Mouse (Mus musculus) neural tube, embryonic 11.5 days (tissue): ENCODE measurements around the gene 1700001P01Rik. TPM values are rescaled to one million over a fixed set of nuclear protein-coding genes. Genes with fewer than 3 reads are reported as not detected.
A peak's percentile ranks its signal among the peaks of the same experiment; 100 is the strongest.
"Not testable (repeated sequence)": the region's sequence is repeated elsewhere in the genome, so short reads cannot be mapped to it uniquely, and the experiment has no call there.

Experiments used
- ATAC-seq: fragments of 200-750 bp; cut with Nextera tagmentation; 2 replicates; pipeline ENCODE4 v1.8.0; 2017; ENCODE audit warnings: moderate number of reproducible peaks, mild to moderate bottlenecking, moderate TSS enrichment, moderate library complexity; ENCODE audit not compliant: insufficient read depth, low FRiP score, low TSS enrichment
- DNase-seq: peaks from one replicate; pipeline ENCODE4 v3.0.0-alpha.2; 2015; ENCODE audit warnings: low spot score
- H3K27ac ChIP-seq: fragments of 300-500 bp; sonication (generic); 2 replicates; pipeline ENCODE4 v1.5.1; 2014; ENCODE audit warnings: low read depth, mild to moderate bottlenecking, low read length
- H3K27me3 ChIP-seq: fragments of 300-500 bp; sonication (generic); 2 replicates; pipeline ENCODE4 v1.6.1; 2014; ENCODE audit warnings: mild to moderate bottlenecking, low read length, mixed read lengths; ENCODE audit not compliant: control insufficient read depth, insufficient read depth
- H3K36me3 ChIP-seq: fragments of 300-500 bp; sonication (generic); 2 replicates; pipeline ENCODE4 v1.6.1; 2014; ENCODE audit warnings: mild to moderate bottlenecking, low read length, moderate library complexity, mixed read lengths; ENCODE audit not compliant: control insufficient read depth, insufficient read depth
- H3K4me1 ChIP-seq: fragments of 300-500 bp; sonication (generic); 2 replicates; pipeline ENCODE4 v1.6.1; 2014; ENCODE audit warnings: low read length, mixed read lengths; ENCODE audit not compliant: control insufficient read depth, insufficient read depth
- H3K4me2 ChIP-seq: fragments of 300-500 bp; sonication (generic); 2 replicates; pipeline ENCODE4 v1.6.1; 2014; ENCODE audit warnings: low read depth, mild to moderate bottlenecking, moderate library complexity
- H3K4me3 ChIP-seq: fragments of 300-500 bp; sonication (generic); 2 replicates; pipeline ENCODE4 v1.5.1; 2014; ENCODE audit warnings: low read depth, low read length
- H3K9ac ChIP-seq: fragments of 300-500 bp; sonication (generic); 2 replicates; pipeline ENCODE4 v1.6.1; 2014; ENCODE audit warnings: mild to moderate bottlenecking, low read length
- H3K9me3 ChIP-seq: fragments of 300-500 bp; sonication (generic); 2 replicates; pipeline ENCODE4 v1.6.1; 2016; ENCODE audit warnings: low read length; ENCODE audit not compliant: control insufficient read depth
- WGBS: fragments of 180-500 bp; shearing (Covaris S2); extraction: QIAGEN DNeasy Blood & Tissue Kit; methylation state at CpG from one replicate; pipeline ENCODE4 v1.1.7; 2014; 5-methylcytosine and 5-hydroxymethylcytosine counted together
- polyA plus RNA-seq: library from polyadenylated mRNA; unstranded; fragments of >200 nt; fragmentation: Nextera tagmentation; extraction: Ambion mirVana; gene quantifications from 2 replicates; pipeline ENCODE4 v1.2.1, GENCODE M21; 2014

Gene 1700001P01Rik
- polyA plus RNA-seq, 1 experiment from 2014 or later = not detected

DNA sequence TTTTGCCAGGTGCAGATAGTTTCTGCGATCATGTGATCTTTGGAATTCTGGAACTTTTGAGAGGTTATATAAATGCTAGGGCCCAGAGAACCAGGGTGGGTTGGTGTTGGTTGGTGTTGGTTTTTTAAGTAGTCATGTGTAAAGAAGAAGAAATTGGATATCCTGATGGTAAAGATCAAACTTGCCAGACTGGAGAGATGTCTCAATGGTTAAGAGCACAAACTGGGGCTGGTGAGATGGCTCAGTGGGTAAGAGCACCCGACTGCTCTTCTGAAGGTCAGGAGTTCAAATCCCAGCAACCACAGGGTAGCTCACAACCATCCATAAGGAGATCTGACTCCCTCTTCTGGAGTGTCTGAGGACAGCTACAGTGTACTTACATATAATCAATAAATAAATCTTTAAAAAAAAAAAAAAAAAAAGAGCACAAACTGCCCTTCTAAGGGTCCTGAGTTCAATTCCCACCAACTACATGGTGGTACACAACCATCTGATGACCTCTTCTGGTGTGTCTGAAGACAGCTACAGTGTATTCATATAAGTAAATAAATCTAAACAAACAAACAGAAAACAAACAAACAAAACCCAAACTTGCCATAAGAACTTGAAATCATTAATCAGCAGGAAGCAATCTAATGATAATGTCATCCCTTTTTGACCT is 15.2 kb upstream of the 1700001P01Rik start:
- not testable (repeated sequence) for H3K36me3 ChIP-seq, H3K27me3 ChIP-seq, H3K27ac ChIP-seq, H3K9me3 ChIP-seq, ATAC-seq, H3K4me3 ChIP-seq, H3K4me1 ChIP-seq, H3K9ac ChIP-seq, H3K4me2 ChIP-seq, DNase-seq
- WGBS = 90% methylated on average over 2 of the region's 2 CpGs

DNA sequence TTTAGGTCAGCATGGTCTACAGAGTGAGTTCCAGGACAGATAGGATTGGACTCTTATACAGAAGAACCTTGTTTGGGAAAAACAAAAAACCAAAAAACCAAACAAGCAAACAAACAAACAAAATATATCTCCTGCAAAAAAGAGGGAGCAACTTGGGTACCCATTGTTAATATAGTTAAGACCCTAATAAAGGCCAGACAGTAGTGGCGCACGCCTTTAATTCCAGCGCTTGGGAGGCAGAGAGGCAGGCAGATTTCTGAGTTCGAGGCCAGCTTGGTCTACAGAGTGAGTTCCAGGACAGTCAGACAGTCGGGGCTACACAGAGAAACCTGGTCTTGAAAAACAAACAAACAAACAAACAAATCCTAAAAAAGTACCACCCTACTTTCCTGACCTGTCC is 14.0 kb upstream of the 1700001P01Rik start:
- Histone ChIP-seq H3K9me3 (no peaks in the 10 kb centered on the region), H3K27me3 (no peaks in the 10 kb centered on the region), H3K4me3 (no peak overlapping the region), H3K4me1 (no peaks in the 10 kb centered on the region), H3K36me3 (no peaks in the 10 kb centered on the region), H3K4me2 (no peak overlapping the region), H3K27ac (no peak overlapping the region), H3K9ac (no peak overlapping the region)
- 81% methylated on average over 5 of the region's 5 CpGs for WGBS
- DNase-seq (no peak), ATAC-seq (no peak)

DNA sequence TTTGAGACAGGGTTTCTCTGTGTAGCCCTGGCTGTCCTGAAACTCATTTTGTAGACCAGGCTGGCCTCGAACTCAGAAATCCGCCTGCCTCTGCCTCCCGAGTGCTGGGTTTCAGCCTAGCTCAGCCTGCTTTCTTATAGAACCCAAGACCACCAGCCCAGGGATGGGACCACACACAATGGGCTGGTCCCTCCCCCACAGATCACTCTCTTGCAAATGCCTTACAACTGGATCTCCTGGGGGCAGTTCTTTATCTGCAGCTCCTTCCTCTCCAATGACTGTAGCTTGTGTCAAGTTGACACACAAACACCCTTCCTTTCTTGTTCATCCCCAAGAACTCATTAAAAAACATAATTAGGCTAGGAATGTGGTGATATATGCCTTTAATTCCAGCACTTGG is 12.2 kb upstream of the 1700001P01Rik start:
- ATAC-seq (no peak), DNase-seq (no peak)
- Histone ChIP-seq H3K9ac (no peak overlapping the region), H3K27me3 (no peaks in the 10 kb centered on the region), H3K4me3 (no peak overlapping the region), H3K4me2 (no peak overlapping the region), H3K4me1 (no peaks in the 10 kb centered on the region), H3K36me3 (no peaks in the 10 kb centered on the region), H3K27ac (no peak overlapping the region), H3K9me3 (no peaks in the 10 kb centered on the region)
- 96% methylated on average over 3 of the region's 3 CpGs for WGBS

DNA sequence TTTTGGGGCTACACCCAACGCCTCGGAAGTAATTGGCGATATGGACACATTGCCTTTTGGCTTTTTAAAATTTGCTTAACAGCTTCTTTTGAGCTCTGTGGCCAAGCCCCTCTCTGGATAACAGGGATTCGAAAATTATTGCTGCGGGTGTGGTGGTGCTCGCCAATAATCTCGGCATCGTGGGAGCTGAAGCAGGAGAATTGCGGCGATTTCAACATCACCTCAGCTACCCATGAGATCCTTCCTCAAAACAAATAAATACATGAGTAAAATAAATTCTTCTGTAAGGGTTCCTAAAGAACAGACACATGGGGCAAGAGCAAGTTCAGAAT is 6.8 kb upstream of the 1700001P01Rik start:
- WGBS = under 1% methylated on average over 10 of the region's 10 CpGs
- Histone ChIP-seq H3K27me3 (no peaks in the 10 kb centered on the region), H3K9ac (peak overlapping the region; percentile 66), H3K27ac (no peak overlapping the region), H3K9me3 (no peaks in the 10 kb centered on the region), H3K4me3 (peak overlapping the region; percentile 96), H3K4me2 (peak overlapping the region; percentile 87), H3K36me3 (peaks cover 23% of the 10 kb centered on the region), H3K4me1 (peaks cover 12% of the 10 kb centered on the region)
- DNase-seq (no peak), ATAC-seq (no peak; the same call in 1 of the 2 replicates)

DNA sequence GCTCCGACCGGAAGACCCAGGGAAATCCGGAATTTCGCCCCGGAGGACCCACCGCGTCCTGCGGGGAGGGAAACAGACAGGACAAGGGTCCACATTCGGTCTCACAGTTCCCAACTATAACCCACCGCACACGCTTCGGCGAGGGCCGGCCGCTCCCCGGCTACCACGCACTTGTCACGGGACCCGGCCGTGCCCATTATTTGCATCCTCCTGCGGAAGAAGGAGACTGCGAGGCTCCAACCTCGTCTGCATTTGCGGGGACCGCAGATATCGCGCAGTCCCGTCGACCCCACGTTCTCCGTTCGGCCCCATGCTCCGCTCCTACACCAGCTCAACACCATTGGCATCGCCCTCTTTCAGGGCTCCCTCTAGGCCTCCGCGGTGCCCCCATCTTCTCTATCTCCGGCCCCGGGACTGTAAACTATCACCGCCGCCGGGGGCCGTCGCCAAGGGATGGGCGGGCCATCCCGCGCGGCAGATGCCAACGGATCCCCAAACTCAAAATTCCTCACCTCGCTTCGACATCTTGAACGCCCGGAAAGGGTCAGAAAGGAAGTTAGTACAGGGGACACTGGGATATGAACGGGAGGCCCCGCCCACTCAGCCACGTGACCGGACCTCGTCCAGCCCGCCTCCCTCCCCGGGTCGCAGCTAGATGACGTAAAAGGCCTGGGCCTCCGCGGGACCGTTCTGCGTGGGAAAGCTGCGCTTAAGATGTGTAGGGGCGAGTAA is 6.3 kb upstream of the 1700001P01Rik start, which contains the start of gene Rpl23:
Gene Rpl23 (minus strand): TSS at position 606 of the 732 bp plus-strand sequence.
- ATAC-seq (peak; percentile 93), DNase-seq (peak; percentile 99)
- under 1% methylated on average over 67 of the region's 67 CpGs for WGBS
- Histone ChIP-seq H3K4me2 (peak within 1 kb of the TSS; percentile 87), H3K4me3 (peak within 1 kb of the TSS; percentile 96), H3K9me3 (no peaks in the 10 kb centered on the region), H3K4me1 (peaks cover 12% of the 10 kb centered on the region), H3K27ac (peak within 1 kb of the TSS; percentile 94), H3K9ac (peak within 1 kb of the TSS; percentile 98), H3K36me3 (peaks cover 27% of the 10 kb centered on the region), H3K27me3 (no peaks in the 10 kb centered on the region)

DNA sequence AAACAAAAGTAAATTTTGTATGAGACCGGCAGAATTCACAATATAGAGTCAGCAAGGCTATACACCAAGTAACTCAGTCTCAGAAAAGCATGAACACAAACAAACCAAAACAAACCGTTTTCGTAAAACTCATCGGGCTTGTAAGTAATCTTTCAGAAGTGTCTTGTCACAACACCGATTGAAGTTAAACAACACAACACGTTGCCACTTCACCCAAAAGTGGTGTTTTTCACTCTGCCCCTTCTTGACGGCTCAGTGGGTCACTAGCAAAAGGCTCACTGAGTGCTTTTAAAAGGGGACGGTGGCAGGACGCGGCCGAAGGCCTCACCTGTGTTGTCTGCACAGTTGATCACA is 5.7 kb upstream of the 1700001P01Rik start:
- Histone ChIP-seq H3K27me3 (no peaks in the 10 kb centered on the region), H3K4me2 (peak overlapping the region; percentile 87), H3K4me1 (peaks cover 12% of the 10 kb centered on the region), H3K4me3 (peak overlapping the region; percentile 96), H3K27ac (peak overlapping the region; percentile 94), H3K9ac (peak overlapping the region; percentile 98), H3K36me3 (peaks cover 31% of the 10 kb centered on the region), H3K9me3 (no peaks in the 10 kb centered on the region)
- WGBS = 3% methylated on average over 11 of the region's 11 CpGs
- ATAC-seq (no peak), DNase-seq (no peak)

DNA sequence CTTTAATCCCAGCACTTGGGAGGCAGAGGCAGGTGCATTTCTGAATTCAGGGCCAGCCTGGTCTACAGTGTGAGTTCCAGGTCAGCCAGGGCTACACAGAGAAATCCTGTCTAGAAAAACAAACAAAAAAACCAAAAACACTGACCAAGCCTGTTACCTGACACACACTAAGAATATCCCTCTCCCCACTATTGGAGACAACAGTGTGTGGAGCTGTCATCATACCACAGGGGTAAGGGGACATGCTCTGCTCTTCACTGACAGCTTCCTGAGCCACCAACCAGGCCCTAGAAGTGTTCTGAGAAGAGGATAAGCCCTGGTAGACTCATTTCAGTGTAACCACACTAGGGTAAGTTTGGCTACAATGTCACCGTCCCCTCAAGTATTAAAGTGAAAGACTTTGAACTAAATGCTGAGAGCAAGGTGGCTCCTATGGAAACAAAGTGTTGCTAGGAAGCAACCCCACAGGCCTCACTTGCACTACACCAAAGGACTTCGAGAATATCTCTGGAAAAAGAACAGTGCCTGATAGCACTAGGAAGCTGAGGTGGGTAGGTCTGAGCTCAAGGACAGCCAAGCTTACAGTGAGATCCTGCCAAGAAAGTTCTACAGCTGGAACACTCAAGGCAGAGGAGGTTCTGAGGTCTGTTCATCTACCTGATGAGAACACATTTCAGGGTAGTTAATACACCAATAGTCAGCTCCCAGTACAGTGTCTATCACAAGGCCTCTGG is 4.4 kb upstream of the 1700001P01Rik start:
- no peak for ATAC-seq
- Histone ChIP-seq H3K4me1 (peaks cover 15% of the 10 kb centered on the region), H3K27ac (no peak overlapping the region), H3K27me3 (no peaks in the 10 kb centered on the region), H3K4me2 (peak overlapping the region; percentile 87), H3K36me3 (peaks cover 31% of the 10 kb centered on the region), H3K4me3 (peak overlapping the region; percentile 96), H3K9ac (no peak overlapping the region), H3K9me3 (no peaks in the 10 kb centered on the region)
- WGBS = 84% methylated on average over 2 of the region's 2 CpGs
- no peak for DNase-seq

DNA sequence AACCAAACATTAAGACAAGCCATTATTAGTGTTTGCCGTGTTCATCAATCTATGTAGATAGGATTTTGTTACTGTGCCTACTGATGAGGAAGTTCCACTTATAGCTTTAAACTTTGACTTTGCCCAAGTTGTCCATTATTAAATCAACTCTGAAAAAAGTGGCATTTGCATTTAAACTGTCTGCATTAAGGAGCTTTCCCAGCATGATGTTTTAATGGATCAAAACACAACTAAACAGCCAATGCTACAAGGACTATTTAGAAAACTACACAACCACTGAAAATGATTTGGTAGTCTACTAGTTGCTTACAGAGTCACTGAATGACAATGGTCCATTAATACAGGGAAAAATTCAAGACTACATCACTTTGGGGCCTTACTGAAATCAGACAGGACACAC is 3.2 kb upstream of the 1700001P01Rik start:
- Histone ChIP-seq H3K4me2 (no peak overlapping the region), H3K36me3 (peaks cover 31% of the 10 kb centered on the region), H3K4me1 (peaks cover 15% of the 10 kb centered on the region), H3K4me3 (no peak overlapping the region), H3K9ac (no peak overlapping the region), H3K27ac (no peak overlapping the region), H3K27me3 (no peaks in the 10 kb centered on the region), H3K9me3 (no peaks in the 10 kb centered on the region)
- DNase-seq (no peak), ATAC-seq (no peak)
- 98% methylated on average over 1 of the region's 1 CpGs for WGBS
